Comparison of ENCODE assay signal across 8 mouse cellular contexts in genomic region chr3:86986490-86986889, GRCm38 (mm10). TPM values are rescaled to one million over a fixed set of nuclear protein-coding genes. Genes with fewer than 3 reads are reported as not detected.
DNase-seq lines count a peak whose midpoint lies in the region; ATAC-seq lines count a peak whose summit lies in the region.

No protein-coding gene starts in this region.

- peak overlapping the region; percentile 50 for H3K4me3 ChIP-seq in hindbrain, embryonic 10.5 days
- H3K4me3 ChIP-seq in liver, embryonic 16.5 days (ENCODE audit: low read depth, low read length) = peak overlapping the region; percentile 39

- ATAC-seq in activated CD4-positive, CD25-positive, alpha-beta regulatory T cell, adult 4 months = peak; percentile 84
- peak; percentile 48 for ATAC-seq in liver, embryonic 16.5 days (ENCODE audit: low read depth)

- H3K36me3 ChIP-seq in hindbrain, embryonic 10.5 days = no peaks in the 10 kb centered on the region
- no peaks in the 10 kb centered on the region for H3K36me3 ChIP-seq in liver, embryonic 16.5 days (ENCODE audit: control insufficient read depth, insufficient read depth)
- no peaks in the 10 kb centered on the region for H3K36me3 ChIP-seq in splenic B cell, adult 2 months (ENCODE audit: control insufficient read depth, insufficient read depth, low read length, poor library complexity, severe bottlenecking)

- peak overlapping the region; percentile 84 for H3K27ac ChIP-seq in hindbrain, embryonic 10.5 days
- no peak overlapping the region for H3K27ac ChIP-seq in liver, embryonic 16.5 days (ENCODE audit: low read length)

- peak overlapping the region; percentile 48 for H3K4me2 ChIP-seq in liver, embryonic 16.5 days (ENCODE audit: low read depth, low read length)

- H3K9ac ChIP-seq in liver, embryonic 16.5 days (ENCODE audit: low read depth, low read length) = no peak overlapping the region

- 24% methylated on average over 12 of the region's 12 CpGs for WGBS in hindbrain, embryonic 10.5 days
- WGBS in liver, embryonic 16.5 days (ENCODE audit: insufficient replicate concordance) = 16% methylated on average over 12 of the region's 12 CpGs

- no peaks in the 10 kb centered on the region for H3K27me3 ChIP-seq in hindbrain, embryonic 10.5 days (ENCODE audit: insufficient read depth, poor library complexity, severe bottlenecking)
- no peaks in the 10 kb centered on the region for H3K27me3 ChIP-seq in liver, embryonic 16.5 days (ENCODE audit: control insufficient read depth, insufficient read depth, low read depth, low read length)
- no peaks in the 10 kb centered on the region for H3K27me3 ChIP-seq in splenic B cell, adult 2 months (ENCODE audit: control insufficient read depth, insufficient read depth, low read length, poor library complexity, severe bottlenecking)

- peaks cover 8% of the 10 kb centered on the region for H3K4me1 ChIP-seq in hindbrain, embryonic 10.5 days (replicated peaks)
- H3K4me1 ChIP-seq in liver, embryonic 16.5 days (ENCODE audit: control insufficient read depth, low read depth, low read length) = no peaks in the 10 kb centered on the region

- DNase-seq in cerebellum, postnatal 10 days = peak; percentile 17 to 29
- no peak for DNase-seq in cerebellum, postnatal 14 days
- DNase-seq in hindbrain, embryonic 10.5 days (ENCODE audit: low spot score) = peak; percentile 35
- peak; percentile 30 for DNase-seq in splenic B cell, adult 2 months (ENCODE audit: low read depth, low spot score)
- no peak for DNase-seq in gastrocnemius, postnatal 10 days
- DNase-seq in testis, postnatal 14 days (ENCODE audit: low spot score) = no peak

- no peaks in the 10 kb centered on the region for H3K9me3 ChIP-seq in hindbrain, embryonic 10.5 days
- no peaks in the 10 kb centered on the region for H3K9me3 ChIP-seq in liver, embryonic 16.5 days (replicated peaks; ENCODE audit: control insufficient read depth, low read length)

RNA-seq across cellular contexts. Expression of gene Cd1d1, which starts 12.8 kb away (rescaled TPM):
- 100 to 1,000 TPM in 1 of 2 experiments, 10 to 100 TPM in 1; 95.4 to 102 TPM for polyA plus RNA-seq in activated CD4-positive, CD25-positive, alpha-beta regulatory T cell, adult 4 months (2017; shearing (Covaris generic))
- polyA plus RNA-seq in hindbrain, embryonic 10.5 days (2016; fragmentation: Nextera tagmentation; extraction: Ambion mirVana) = 24.0 and 32.4 TPM in 2 replicates
- polyA plus RNA-seq in liver, embryonic 16.5 days (2015; fragmentation: Nextera tagmentation; extraction: Ambion mirVana) = 7.3 and 8.0 TPM in 2 replicates
- 10 to 100 TPM in 1 of 2 experiments, 1 to 10 TPM in 1; 6.9 to 12.3 TPM for total RNA-seq in gastrocnemius, postnatal 10 days (2021)

Comparison
In these comparisons a context has a peak if more than half of its experiments do, and no peak if none do; other contexts are left out.
1. DNase-seq: peak in cerebellum, postnatal 10 days (2 of 2), hindbrain, embryonic 10.5 days (single experiment) and splenic B cell, adult 2 months (single experiment); none in cerebellum, postnatal 14 days (0 of 2), gastrocnemius, postnatal 10 days (single experiment) and testis, postnatal 14 days (single experiment).